Mouse (Mus musculus) CD4-positive, CD25-positive, alpha-beta regulatory T cell, adult 2 months (primary cell): Measurements from ENCODE around the gene Hddc3.

Experiments
- DNase-seq: peaks from one replicate; pipeline ENCODE4 v3.0.0-alpha.2; 2012; ENCODE audit warnings: low read depth, low spot score

Gene Hddc3

GRCm38 (mm10) chr7:80398654-80399444 lies 55.9 kb downstream of the Hddc3 start:
- no peak for DNase-seq

GRCm38 (mm10) chr7:80400099-80400498 lies 57.2 kb downstream of the Hddc3 start:
- DNase-seq: no peak
